Mouse (Mus musculus) olfactory bulb, adult 2 months (tissue): ENCODE results near the gene Donson.

Source experiments
- CTCF ChIP-seq: fragments of 200-500 bp; IDR thresholded peaks from 2 replicates; pipeline ENCODE4 v1.5.1; 2012; ENCODE audit warnings: low read depth, mild to moderate bottlenecking, low read length, moderate library complexity; ENCODE audit not compliant: insufficient read depth
- POLR2A ChIP-seq: fragments of 200-500 bp; IDR thresholded peaks from 2 replicates; pipeline ENCODE4 v1.6.1; 2012; ENCODE audit warnings: mild to moderate bottlenecking, low read depth, low read length, moderate library complexity; ENCODE audit not compliant: insufficient read depth

DNA sequence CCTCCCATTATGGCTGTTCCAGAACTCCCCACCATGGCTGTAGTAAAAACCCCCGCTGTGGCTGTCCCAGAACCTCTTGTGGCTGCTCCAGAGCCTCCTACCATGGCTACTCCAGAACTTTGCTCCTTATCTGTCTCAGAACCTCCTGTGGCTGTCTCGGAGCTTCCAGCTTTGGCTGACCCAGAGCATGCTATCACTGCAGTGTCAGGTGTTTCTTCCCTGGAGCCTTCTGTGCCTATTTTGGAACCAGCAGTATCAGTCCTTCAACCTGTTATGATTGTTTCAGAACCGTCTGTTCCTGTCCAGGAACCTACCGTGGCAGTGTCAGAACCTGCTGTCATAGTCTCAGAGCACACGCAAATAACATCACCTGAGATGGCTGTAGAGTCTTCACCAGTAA is 30.1 kb downstream of the Donson start:
- TF ChIP-seq CTCF (no peak), POLR2A (no peak)
